Mouse (Mus musculus): ENCODE data around the gene Gm10309. TPM values are rescaled to one million over a fixed set of nuclear protein-coding genes. Genes with fewer than 3 reads are reported as not detected.

The Gm10309 gene
- 0.19 TPM for polyA plus RNA-seq (2015; fragmentation: Illumina TruSeq; extraction: RNeasy Lipid Tissue Mini Kit (QIAGEN cat#74804); ENCODE audit: insufficient read depth, low replicate concordance)

DNA sequence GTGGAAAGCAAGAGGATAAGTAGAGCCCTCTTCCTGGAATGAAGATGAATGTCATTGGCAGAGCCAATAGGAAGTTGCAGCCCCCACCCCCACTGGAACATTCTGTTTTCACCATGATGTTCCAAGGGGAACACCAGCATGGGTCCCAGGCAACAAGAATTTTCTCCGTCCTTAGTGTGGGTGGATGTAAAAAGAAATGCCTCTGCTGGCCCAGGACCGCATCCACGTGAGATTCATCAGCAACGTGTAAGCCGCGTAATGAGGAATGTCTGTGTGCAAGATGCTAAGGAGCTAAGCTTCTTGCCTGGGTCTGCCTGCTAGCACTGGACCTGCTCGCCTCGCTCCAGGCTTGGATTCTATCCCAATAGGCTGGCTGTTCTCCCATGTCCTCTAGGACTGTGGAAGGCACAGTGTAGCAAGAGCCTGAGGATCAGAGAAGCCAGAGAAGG is at the start of gene Gm10309:
Gene Gm10309 (minus strand): TSS at position 50 of the 449 bp plus-strand sequence.

Other genes with a start within 250 kb of the Gm10309 start
- 26.0 TPM for gene Epas1, start 248.5 kb upstream of the Gm10309 start, polyA plus RNA-seq (2015; fragmentation: Illumina TruSeq; extraction: RNeasy Lipid Tissue Mini Kit (QIAGEN cat#74804); ENCODE audit: insufficient read depth, low replicate concordance)